Mouse (Mus musculus): Measurements from ENCODE around the gene Vwa3a. TPM values are rescaled to one million over a fixed set of nuclear protein-coding genes. Genes with fewer than 3 reads are reported as not detected.
A peak's percentile ranks its signal among the peaks of the same experiment; 100 is the strongest.

Vwa3a gene
- polyA plus RNA-seq, 1 experiment from 2014 or later = 0.11 TPM

- no peak for DNase-seq (ENCODE audit: low spot score)
- Histone ChIP-seq H3K9ac (ENCODE audit: low read length) (peak overlapping the region; percentile 78), H3K27ac (ENCODE audit: low read depth, low read length) (no peak overlapping the region), H3K27me3 (ENCODE audit: control insufficient read depth, insufficient read depth, low read length) (peaks cover 5% of the 10 kb centered on the region; the same call in 1 of the 2 replicates), H3K36me3 (ENCODE audit: control insufficient read depth, insufficient read depth, low read length) (no peaks in the 10 kb centered on the region), H3K4me1 (replicated peaks; ENCODE audit: control insufficient read depth, insufficient read depth, low read length) (peaks cover 11% of the 10 kb centered on the region; the same call in 1 of the 2 replicates), H3K9me3 (ENCODE audit: control insufficient read depth, low read length) (no peaks in the 10 kb centered on the region), H3K4me2 (ENCODE audit: low read depth, low read length, severe bottlenecking) (peak overlapping the region; percentile 88), H3K4me3 (ENCODE audit: low read depth, low read length) (peak overlapping the region; percentile 64)
- WGBS = under 1% methylated on average over 16 of the region's 16 CpGs
- ATAC-seq (replicated peaks; ENCODE audit: low FRiP score) = peak; percentile 10; the same call in 1 of the 2 replicates
Observed at GRCm38 (mm10) chr7:120843852-120844435, 104.8 kb downstream of the Vwa3a start.

DNA sequence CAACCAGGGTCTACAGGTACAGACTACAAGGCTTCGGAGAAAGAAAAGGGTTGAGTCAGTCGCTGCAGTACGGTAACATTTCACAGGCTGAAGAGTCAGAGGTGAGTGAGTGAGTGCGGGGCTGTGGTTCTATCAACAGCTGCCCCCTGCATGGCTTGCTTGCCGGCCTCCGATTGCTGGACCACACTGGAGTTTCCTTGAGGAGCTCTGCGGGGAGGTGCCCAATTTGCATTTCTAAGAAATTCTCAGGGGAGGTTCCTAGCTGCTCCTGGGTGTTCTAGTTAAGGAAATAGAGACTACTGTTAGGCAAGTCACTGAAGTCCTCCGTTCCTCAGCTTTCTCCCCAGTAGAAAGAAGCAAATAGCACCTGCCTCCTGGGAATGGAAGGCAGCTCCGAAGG is 105.6 kb downstream of the Vwa3a start:
- no peak for ATAC-seq (replicated peaks; ENCODE audit: low FRiP score)
- Histone ChIP-seq H3K9ac (ENCODE audit: low read length) (no peak overlapping the region), H3K4me3 (ENCODE audit: low read depth, low read length) (no peak overlapping the region), H3K4me1 (replicated peaks; ENCODE audit: control insufficient read depth, insufficient read depth, low read length) (peaks cover 11% of the 10 kb centered on the region; the same call in 1 of the 2 replicates), H3K36me3 (ENCODE audit: control insufficient read depth, insufficient read depth, low read length) (no peaks in the 10 kb centered on the region), H3K27ac (ENCODE audit: low read depth, low read length) (no peak overlapping the region), H3K4me2 (ENCODE audit: low read depth, low read length, severe bottlenecking) (peak overlapping the region; percentile 88; the same call in 1 of the 2 replicates), H3K9me3 (ENCODE audit: control insufficient read depth, low read length) (no peaks in the 10 kb centered on the region), H3K27me3 (ENCODE audit: control insufficient read depth, insufficient read depth, low read length) (peaks cover 5% of the 10 kb centered on the region; the same call in 1 of the 2 replicates)
- 2% methylated on average over 9 of the region's 9 CpGs for WGBS
- peak; percentile 57 for DNase-seq (ENCODE audit: low spot score)

DNA sequence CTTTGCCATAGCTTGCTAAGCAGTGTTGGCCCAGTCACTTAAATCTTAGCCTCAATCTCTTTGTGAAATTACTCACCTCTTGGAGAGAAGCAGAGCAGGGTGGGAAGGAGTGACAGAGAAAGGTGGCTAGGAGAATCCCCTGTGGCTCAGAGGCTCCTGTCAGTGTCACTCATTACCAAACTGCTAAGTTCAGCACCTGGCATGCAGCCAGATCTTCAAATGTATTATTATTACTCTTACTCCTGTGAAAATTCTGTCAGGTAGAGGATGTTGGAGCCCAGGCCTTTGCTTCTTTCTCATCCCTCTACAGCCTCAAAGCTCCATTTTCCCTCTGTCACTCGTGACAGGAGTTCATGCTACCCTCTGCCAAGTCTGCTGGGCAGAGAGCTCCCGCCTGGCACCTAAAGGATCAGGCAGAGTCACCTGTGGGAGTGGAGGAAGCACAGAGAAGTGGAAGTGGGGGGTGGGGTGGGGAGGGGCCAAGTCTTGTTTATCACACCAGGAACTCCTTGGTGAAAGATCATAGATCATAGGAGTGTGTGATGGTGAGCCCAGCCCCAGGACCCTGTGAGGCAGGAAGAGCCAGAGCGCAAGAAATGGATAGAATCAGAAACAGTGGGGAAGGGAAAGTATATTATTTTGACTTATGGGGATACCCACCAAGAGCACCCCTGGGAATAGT is 109.9 kb downstream of the Vwa3a start:
- Histone ChIP-seq H3K9me3 (ENCODE audit: control insufficient read depth, low read length) (no peaks in the 10 kb centered on the region), H3K27me3 (ENCODE audit: control insufficient read depth, insufficient read depth, low read length) (peaks cover 5% of the 10 kb centered on the region; the same call in 1 of the 2 replicates), H3K4me3 (ENCODE audit: low read depth, low read length) (no peak overlapping the region), H3K36me3 (ENCODE audit: control insufficient read depth, insufficient read depth, low read length) (no peaks in the 10 kb centered on the region), H3K4me1 (replicated peaks; ENCODE audit: control insufficient read depth, insufficient read depth, low read length) (peaks cover 8% of the 10 kb centered on the region; the same call in 1 of the 2 replicates), H3K27ac (ENCODE audit: low read depth, low read length) (no peak overlapping the region), H3K9ac (ENCODE audit: low read length) (no peak overlapping the region), H3K4me2 (ENCODE audit: low read depth, low read length, severe bottlenecking) (no peak overlapping the region)
- ATAC-seq (replicated peaks; ENCODE audit: low FRiP score) (no peak), DNase-seq (ENCODE audit: low spot score) (no peak)
- WGBS = 83% methylated on average over 3 of the region's 3 CpGs

DNA sequence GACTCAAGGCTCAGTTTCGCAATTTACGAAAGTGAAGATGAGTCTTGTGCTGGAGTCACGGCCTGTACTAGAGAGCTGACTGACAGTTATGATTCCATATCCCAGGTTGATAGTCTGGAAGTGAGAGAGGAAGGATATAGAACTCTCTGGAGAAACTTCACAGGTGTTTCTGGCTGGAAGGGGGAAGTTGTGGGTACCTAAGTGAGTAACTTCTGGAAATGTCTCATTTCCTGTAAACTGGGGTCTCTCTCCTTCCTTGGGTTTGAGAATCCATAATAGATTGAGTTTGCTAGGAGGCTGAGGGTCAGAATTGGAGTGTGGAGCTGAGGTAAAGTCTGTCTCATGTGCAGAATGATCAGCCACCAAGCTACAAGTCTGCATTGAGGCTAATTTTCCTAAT is 111.0 kb downstream of the Vwa3a start:
- ATAC-seq (replicated peaks; ENCODE audit: low FRiP score) (no peak), DNase-seq (ENCODE audit: low spot score) (no peak)
- Histone ChIP-seq H3K27me3 (ENCODE audit: control insufficient read depth, insufficient read depth, low read length) (0 out of 2 replicates have a peak, but pooled peaks cover 4% of the 10 kb centered on the region), H3K36me3 (ENCODE audit: control insufficient read depth, insufficient read depth, low read length) (no peaks in the 10 kb centered on the region), H3K9me3 (ENCODE audit: control insufficient read depth, low read length) (no peaks in the 10 kb centered on the region), H3K9ac (ENCODE audit: low read length) (no peak overlapping the region), H3K4me3 (ENCODE audit: low read depth, low read length) (no peak overlapping the region), H3K27ac (ENCODE audit: low read depth, low read length) (no peak overlapping the region), H3K4me2 (ENCODE audit: low read depth, low read length, severe bottlenecking) (no peak overlapping the region), H3K4me1 (replicated peaks; ENCODE audit: control insufficient read depth, insufficient read depth, low read length) (no peaks in the 10 kb centered on the region)
- WGBS = 92% methylated on average over 3 of the region's 3 CpGs

Other genes starting within 250 kb of the Vwa3a start
- gene Uqcrc2, start 104.1 kb upstream of the Vwa3a start, polyA plus RNA-seq (2014; fragmentation: Nextera tagmentation; extraction: Ambion mirVana) = 182 and 203 TPM in 2 replicates
- 0.39 and 0.60 TPM in 2 replicates for gene Pdzd9, start 69.0 kb upstream of the Vwa3a start, polyA plus RNA-seq (2014; fragmentation: Nextera tagmentation; extraction: Ambion mirVana)
- 14.1 and 16.6 TPM in 2 replicates for gene Mosmo, start 61.7 kb upstream of the Vwa3a start, polyA plus RNA-seq (2014; fragmentation: Nextera tagmentation; extraction: Ambion mirVana)
- not detected in 2 replicates for gene Gm5737, start 73.0 kb downstream of the Vwa3a start, polyA plus RNA-seq (2014; fragmentation: Nextera tagmentation; extraction: Ambion mirVana)
- gene Eef2k, start 103.5 kb downstream of the Vwa3a start, polyA plus RNA-seq (2014; fragmentation: Nextera tagmentation; extraction: Ambion mirVana) = 10.0 and 12.7 TPM in 2 replicates
- gene Polr3e, start 178.4 kb downstream of the Vwa3a start, polyA plus RNA-seq (2014; fragmentation: Nextera tagmentation; extraction: Ambion mirVana) = 27.1 and 29.1 TPM in 2 replicates
- gene Cdr2, start 243.0 kb downstream of the Vwa3a start, polyA plus RNA-seq (2014; fragmentation: Nextera tagmentation; extraction: Ambion mirVana) = 15.6 and 16.3 TPM in 2 replicates
- gene Mfsd13b, start 243.2 kb downstream of the Vwa3a start, polyA plus RNA-seq (2014; fragmentation: Nextera tagmentation; extraction: Ambion mirVana) = 0.23 and 0.48 TPM in 2 replicates